Mouse (Mus musculus) liver, embryonic 14.5 days (tissue): ENCODE measurements around the gene Srbd1.

Experiments
- CTCF ChIP-seq: IDR thresholded peaks from 2 replicates; pipeline ENCODE4 v1.5.1; 2016; ENCODE audit warnings: antibody characterized with exemption, low read depth, control low read depth
- EP300 ChIP-seq: IDR thresholded peaks from 2 replicates; pipeline ENCODE4 v1.6.1; 2016; ENCODE audit warnings: antibody characterized with exemption, low read depth

DNA sequence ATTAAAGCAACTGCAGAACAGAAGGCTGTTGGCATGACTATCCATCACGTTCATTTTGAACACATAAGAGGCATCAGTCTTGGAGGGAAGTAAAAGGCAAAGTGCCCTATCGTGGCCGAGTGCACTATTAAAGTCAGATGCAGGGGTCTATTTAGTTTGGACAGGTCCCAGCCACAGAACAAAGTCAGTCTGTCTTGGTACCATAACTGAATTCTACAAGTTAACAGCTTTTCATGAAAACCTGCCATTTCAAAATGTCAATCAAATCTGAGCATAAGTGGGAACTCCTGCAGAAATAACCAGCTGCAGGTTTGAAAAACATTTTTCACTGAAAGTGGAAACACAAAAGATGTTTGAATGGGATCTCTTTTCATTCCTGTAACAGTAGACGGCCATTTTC, 115.0 kb downstream of the Srbd1 start:
- TF ChIP-seq EP300 (no peak), CTCF (no peak)
